Mouse (Mus musculus) CH12.LX (cell line): ENCODE measurements at regions not wholly inside any gene's neighbourhood (a gene's known extent, or its start where the extent isn't known, plus 50 kb on each side); places are given as distances from the start of the nearest gene placed in this dataset.

ENCODE experiments used
- DNase-seq: peaks from one replicate; pipeline ENCODE4 v3.0.0-alpha.2; 2013; ENCODE audit errors: extremely low read depth
- H3K27ac ChIP-seq: 2 replicates; pipeline ENCODE4 v1.5.1; 2012; ENCODE audit warnings: low read depth, mild to moderate bottlenecking, control low read depth, moderate library complexity; ENCODE audit not compliant: insufficient read depth
- H3K27me3 ChIP-seq: replicated peaks from 2 replicates; pipeline ENCODE3; 2012; ENCODE audit warnings: inconsistent platforms
- H3K36me3 ChIP-seq, 2 experiments: replicated peaks in 1 of 2; 2 replicates each; pipeline versions ENCODE3 to v1.6.1; 2012; ENCODE audit warnings: inconsistent platforms in 1 of 2, low read length in 1 of 2, mild to moderate bottlenecking in 1 of 2, mixed read lengths in 1 of 2, moderate library complexity in 1 of 2; ENCODE audit not compliant: control insufficient read depth in 1 of 2, insufficient read depth in 1 of 2
- H3K4me1 ChIP-seq, 2 experiments: 2 replicates each; pipeline ENCODE4 v1.6.1; 2012; ENCODE audit warnings: inconsistent platforms in 1 of 2, moderate library complexity in 1 of 2; ENCODE audit not compliant: insufficient read depth in 2 of 2, control insufficient read depth in 1 of 2
- H3K4me2 ChIP-seq: 2 replicates; pipeline ENCODE4 v1.6.1; 2012; ENCODE audit warnings: low read depth, mild to moderate bottlenecking, control low read depth; ENCODE audit not compliant: poor library complexity, insufficient read depth, severe bottlenecking
- H3K4me3 ChIP-seq, 3 experiments: fragments of 150-350 bp in 1 of 3; sonication (generic) in 1 of 3; replicated peaks in 1 of 3; 2 replicates each; pipeline versions ENCODE3 to v1.5.1; 2011 to 2012; ENCODE audit warnings: low read depth in 2 of 3, low read length in 2 of 3, mild to moderate bottlenecking in 2 of 3, moderate library complexity in 2 of 3, control low read depth in 1 of 3, improper control_type of control experiment in 1 of 3, inconsistent platforms in 1 of 3, mixed read lengths in 1 of 3; ENCODE audit not compliant: poor library complexity in 1 of 3
- H3K79me2 ChIP-seq: replicated peaks from 2 replicates; pipeline ENCODE4 v1.6.1; 2012; ENCODE audit warnings: mild to moderate bottlenecking, moderate library complexity; ENCODE audit not compliant: control insufficient read depth, poor library complexity, insufficient read depth, severe bottlenecking; ENCODE audit errors: extremely low read depth
- H3K9ac ChIP-seq: 2 replicates; pipeline ENCODE4 v1.6.1; 2012; ENCODE audit warnings: low read depth, mild to moderate bottlenecking, control low read depth, moderate library complexity; ENCODE audit not compliant: insufficient read depth
- H3K9me3 ChIP-seq: replicated peaks from 2 replicates; pipeline ENCODE3; 2012; ENCODE audit warnings: low read length, inconsistent platforms, mixed read lengths
- BHLHE40 ChIP-seq: IDR thresholded peaks from 2 replicates; pipeline ENCODE4 v1.6.1; 2011; ENCODE audit warnings: mild to moderate bottlenecking, low read depth, low read length, improper control_type of control experiment
- CHD1 ChIP-seq: IDR thresholded peaks from 2 replicates; pipeline ENCODE4 v1.6.1; 2012; ENCODE audit warnings: low read depth, low read length, improper control_type of control experiment, inconsistent platforms
- CHD2 ChIP-seq: IDR thresholded peaks from 2 replicates; pipeline ENCODE4 v1.6.1; 2011; ENCODE audit warnings: low read length, improper control_type of control experiment
- CTCF ChIP-seq, 2 experiments: IDR thresholded peaks in 1 of 2; conservative IDR thresholded peaks in 1 of 2; 2 replicates each; pipeline ENCODE4 v1.5.1; 2011 to 2012; ENCODE audit warnings: low read depth in 2 of 2, low read length in 2 of 2, improper control_type of control experiment in 1 of 2, inconsistent platforms in 1 of 2, mild to moderate bottlenecking in 1 of 2, moderate library complexity in 1 of 2
- E2F4 ChIP-seq: IDR thresholded peaks from 2 replicates; pipeline ENCODE4 v1.6.1; 2011; ENCODE audit warnings: low read depth, low read length, improper control_type of control experiment; ENCODE audit not compliant: insufficient replicate concordance
- ELF1 ChIP-seq: IDR thresholded peaks from 2 replicates; pipeline ENCODE4 v1.6.1; 2014; ENCODE audit warnings: low read depth, mild to moderate bottlenecking, inconsistent platforms, low read length, improper control_type of control experiment
- EP300 ChIP-seq: IDR thresholded peaks from 2 replicates; pipeline ENCODE4 v1.6.1; 2011; ENCODE audit warnings: low read length, improper control_type of control experiment
- ETS1 ChIP-seq: conservative IDR thresholded peaks from 2 replicates; pipeline ENCODE4 v1.6.1; 2012; ENCODE audit warnings: low read depth, mild to moderate bottlenecking, inconsistent platforms, low read length, improper control_type of control experiment, moderate library complexity
- GABPA ChIP-seq: IDR thresholded peaks from 2 replicates; pipeline ENCODE4 v1.6.1; 2012; ENCODE audit warnings: low read depth, low read length, improper control_type of control experiment, inconsistent platforms; ENCODE audit not compliant: insufficient replicate concordance
- HCFC1 ChIP-seq: IDR thresholded peaks from 2 replicates; pipeline ENCODE4 v1.6.1; 2012; ENCODE audit warnings: low read depth, mild to moderate bottlenecking, inconsistent platforms, low read length, improper control_type of control experiment
- IRF4 ChIP-seq: IDR thresholded peaks from 2 replicates; pipeline ENCODE4 v1.6.1; 2014; ENCODE audit warnings: low read depth, mild to moderate bottlenecking, inconsistent platforms, low read length, improper control_type of control experiment
- JUND ChIP-seq: conservative IDR thresholded peaks from 2 replicates; pipeline ENCODE4 v1.6.1; 2011; ENCODE audit warnings: low read depth, low read length, improper control_type of control experiment
- KAT2A ChIP-seq: IDR thresholded peaks from 2 replicates; pipeline ENCODE4 v1.6.1; 2012; ENCODE audit warnings: low read length, improper control_type of control experiment, inconsistent platforms; ENCODE audit not compliant: insufficient replicate concordance
- MAFK ChIP-seq: IDR thresholded peaks from 2 replicates; pipeline ENCODE4 v1.6.1; 2011; ENCODE audit warnings: low read length, improper control_type of control experiment; ENCODE audit not compliant: insufficient replicate concordance
- MEF2A ChIP-seq: IDR thresholded peaks from 2 replicates; pipeline ENCODE4 v1.6.1; 2014; ENCODE audit warnings: low read depth, mild to moderate bottlenecking, inconsistent platforms, low read length, improper control_type of control experiment, borderline replicate concordance
- MXI1 ChIP-seq: IDR thresholded peaks from 2 replicates; pipeline ENCODE4 v1.6.1; 2011; ENCODE audit warnings: mild to moderate bottlenecking, low read depth, low read length, improper control_type of control experiment
- NELFE ChIP-seq: IDR thresholded peaks from 2 replicates; pipeline ENCODE4 v1.6.1; 2011; ENCODE audit warnings: low read depth, low read length, improper control_type of control experiment
- NRF1 ChIP-seq: IDR thresholded peaks from 2 replicates; pipeline ENCODE4 v1.6.1; 2014; ENCODE audit warnings: low read depth, mild to moderate bottlenecking, inconsistent platforms, low read length, improper control_type of control experiment, moderate library complexity
- PAX5 ChIP-seq: IDR thresholded peaks from 2 replicates; pipeline ENCODE4 v1.6.1; 2012; ENCODE audit warnings: low read length, inconsistent platforms, mixed read lengths
- POLR2A ChIP-seq: IDR thresholded peaks from 2 replicates; pipeline ENCODE4 v1.6.1; 2011; ENCODE audit warnings: low read depth, mild to moderate bottlenecking, improper control_type of control experiment, low read length
- POLR2AphosphoS2 ChIP-seq: IDR thresholded peaks from 2 replicates; pipeline ENCODE4 v1.6.1; 2011; ENCODE audit warnings: low read depth, low read length, improper control_type of control experiment
- RAD21 ChIP-seq: IDR thresholded peaks from 2 replicates; pipeline ENCODE4 v1.6.1; 2011; ENCODE audit warnings: low read depth, mild to moderate bottlenecking, low read length, improper control_type of control experiment, moderate library complexity
- RCOR1 ChIP-seq: conservative IDR thresholded peaks from 2 replicates; pipeline ENCODE4 v1.6.1; 2012; ENCODE audit warnings: low read depth, mild to moderate bottlenecking, inconsistent platforms, low read length, improper control_type of control experiment
- SIN3A ChIP-seq: IDR thresholded peaks from 2 replicates; pipeline ENCODE4 v1.6.1; 2012; ENCODE audit warnings: low read length, improper control_type of control experiment, inconsistent platforms
- SMC3 ChIP-seq: IDR thresholded peaks from 2 replicates; pipeline ENCODE4 v1.6.1; 2011; ENCODE audit warnings: low read depth, low read length, improper control_type of control experiment
- TCF12 ChIP-seq: IDR thresholded peaks from 2 replicates; pipeline ENCODE4 v1.6.1; 2014; ENCODE audit warnings: low read depth, mild to moderate bottlenecking, inconsistent platforms, low read length, improper control_type of control experiment
- UBTF ChIP-seq: IDR thresholded peaks from 2 replicates; pipeline ENCODE4 v1.6.1; 2012; ENCODE audit warnings: low read depth, mild to moderate bottlenecking, inconsistent platforms, low read length, improper control_type of control experiment, moderate library complexity
- USF1 ChIP-seq: IDR thresholded peaks from 2 replicates; pipeline ENCODE4 v1.6.1; 2014; ENCODE audit warnings: low read depth, mild to moderate bottlenecking, inconsistent platforms, low read length, improper control_type of control experiment
- USF2 ChIP-seq: conservative IDR thresholded peaks from 2 replicates; pipeline ENCODE4 v1.6.1; 2011; ENCODE audit warnings: low read depth, low read length, improper control_type of control experiment
- ZC3H11A ChIP-seq: IDR thresholded peaks from 2 replicates; pipeline ENCODE4 v1.6.1; 2012; ENCODE audit warnings: low read depth, mild to moderate bottlenecking, inconsistent platforms, low read length, improper control_type of control experiment
- ZKSCAN1 ChIP-seq: IDR thresholded peaks from 2 replicates; pipeline ENCODE4 v1.6.1; 2012; ENCODE audit warnings: low read depth, inconsistent platforms, low read length, improper control_type of control experiment, borderline replicate concordance
- ZNF384 ChIP-seq: IDR thresholded peaks from 2 replicates; pipeline ENCODE4 v1.6.1; 2012; ENCODE audit warnings: low read depth, low read length, improper control_type of control experiment, inconsistent platforms
- dilution Hi-C: fragments of 300-500 bp; cut with MboI; formaldehyde crosslinking; loops from 2 replicates; pipeline ENCODE4 v1.14.3; 2020; ENCODE audit warnings: low sequenced_read_pairs; ENCODE audit not compliant: extremely low pct_unique_long_range_greater_than_20kb, extremely low pct_ligation_motif_present
- in situ Hi-C: fragments of 300-500 bp; cut with MboI; formaldehyde crosslinking; loops from 3 replicates; pipeline ENCODE4 v1.14.3; 2019; ENCODE audit warnings: low sequenced_read_pairs, low pct_ligation_motif_present, low pct_unique_long_range_greater_than_20kb, mixed read lengths

DNA sequence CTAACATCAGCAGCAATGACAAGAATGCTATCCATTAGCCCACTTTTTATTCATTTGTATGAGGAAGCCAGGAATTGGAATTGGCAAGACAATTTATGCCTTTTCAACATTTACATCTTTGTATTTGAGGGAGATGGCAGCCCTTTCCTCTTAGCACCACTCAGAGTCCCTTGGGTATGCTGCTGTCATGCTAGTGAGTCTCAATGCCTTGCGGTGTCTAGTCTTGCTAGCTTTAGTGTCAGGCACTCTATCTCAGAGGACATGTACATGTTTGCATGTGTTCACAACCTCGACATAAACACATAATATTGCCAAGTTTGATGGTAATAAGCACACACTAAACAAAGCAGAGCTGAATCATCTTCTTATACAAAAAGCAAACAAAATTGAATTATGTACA is 737.3 kb upstream of the Foxg1 start:
- H3K9ac ChIP-seq = no peak overlapping the region
- no peak for DNase-seq
- no peak overlapping the region for H3K27ac ChIP-seq
- H3K4me1 ChIP-seq = peaks cover 3 to 12% of the 10 kb centered on the region in 2 experiments; a peak in 3 of 4 replicates
- in situ Hi-C loops (no loop called here), dilution Hi-C loops (no loop called here)
- H3K27me3 ChIP-seq = no peaks in the 10 kb centered on the region
- TF ChIP-seq ZNF384 = no peak
- TF ChIP-seq RCOR1 = no peak
- no peak for TF ChIP-seq JUND
- no peak for TF ChIP-seq E2F4
- no peak for TF ChIP-seq CHD1
- H3K4me2 ChIP-seq = no peak overlapping the region
- H3K36me3 ChIP-seq = no peaks in the 10 kb centered on the region
- H3K4me3 ChIP-seq = no peak overlapping the region
- H3K79me2 ChIP-seq = no peaks in the 10 kb centered on the region
- H3K9me3 ChIP-seq = no peaks in the 10 kb centered on the region

DNA sequence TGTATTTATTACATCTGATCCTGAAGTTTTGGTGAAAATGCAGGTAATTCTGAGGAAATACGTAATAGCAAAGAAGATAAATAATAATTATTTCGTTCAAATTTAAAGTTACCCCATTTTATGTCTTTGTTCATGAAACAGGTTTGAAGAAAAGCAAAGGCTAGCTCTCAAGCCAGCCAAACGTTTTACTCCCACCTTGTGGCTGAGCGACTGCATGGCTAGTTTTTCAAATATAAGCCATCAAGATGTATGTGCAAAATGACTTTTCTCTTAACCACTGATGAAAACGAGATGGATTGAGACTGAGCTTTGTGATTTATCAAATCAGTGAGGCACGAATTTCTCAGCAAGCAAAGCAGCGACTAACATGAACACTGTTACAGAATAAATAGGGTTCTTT is 736.5 kb upstream of the Foxg1 start:
- dilution Hi-C loops = no loop called here

DNA sequence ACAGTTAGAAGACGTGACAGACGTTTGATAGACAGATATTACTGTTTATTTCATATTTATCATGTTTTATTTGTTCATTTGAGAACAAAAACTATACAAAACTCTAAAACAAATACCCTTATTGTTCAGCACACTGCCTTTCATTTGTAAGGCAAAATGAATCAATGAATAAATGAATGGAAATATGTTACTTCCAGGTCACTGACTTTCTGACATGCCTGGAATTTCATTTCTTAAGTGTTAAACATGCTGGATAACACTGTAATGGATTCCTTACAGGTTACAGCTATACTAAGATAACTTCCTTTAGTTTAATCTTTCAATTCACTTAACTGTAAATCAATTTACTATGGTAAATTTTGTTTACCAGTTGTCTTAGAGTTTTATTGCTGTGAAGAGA is 707.3 kb upstream of the Foxg1 start:
- no peak overlapping the region for H3K9ac ChIP-seq
- dilution Hi-C loops = no loop called here
- no peak for DNase-seq
- H3K4me1 ChIP-seq = no peaks in the 10 kb centered on the region
- H3K36me3 ChIP-seq = no peaks in the 10 kb centered on the region
- no peak overlapping the region for H3K4me3 ChIP-seq
- H3K4me2 ChIP-seq = no peak overlapping the region
- in situ Hi-C loops = no loop called here
- no peaks in the 10 kb centered on the region for H3K79me2 ChIP-seq
- no peak overlapping the region for H3K27ac ChIP-seq
- no peaks in the 10 kb centered on the region for H3K9me3 ChIP-seq
- no peaks in the 10 kb centered on the region for H3K27me3 ChIP-seq
- TF ChIP-seq POLR2A (no peak), BHLHE40 (no peak), HCFC1 (no peak), ETS1 (no peak), SIN3A (no peak), UBTF (no peak), ELF1 (no peak), POLR2AphosphoS2 (no peak), JUND (no peak), KAT2A (no peak), RCOR1 (no peak), ZNF384 (no peak), MXI1 (no peak), MEF2A (no peak), CHD2 (no peak), ZC3H11A (no peak), CHD1 (no peak), NRF1 (no peak)

More for the DNA sequence above, 736.5 kb upstream of the Foxg1 start:
- peaks cover 3 to 12% of the 10 kb centered on the region in 2 experiments; a peak in 3 of 4 replicates for H3K4me1 ChIP-seq
- no peaks in the 10 kb centered on the region for H3K27me3 ChIP-seq
- no peak overlapping the region for H3K27ac ChIP-seq
- peak; percentile 34 for DNase-seq
- H3K9me3 ChIP-seq = no peaks in the 10 kb centered on the region
- TF ChIP-seq SMC3 (peak; percentile 84), MAFK (no peak), ZC3H11A (peak; percentile 27; the same call in 1 of the 2 replicates), CTCF (conservative IDR thresholded peaks at IDR 0.05 in 1 of 2, IDR thresholded peaks at IDR 0.05 in 1 of 2; ENCODE audit: low read depth in 2 of 2, low read length in 2 of 2) (peak in 1 of 2 experiments; percentile 76; a peak in 2 of 4 replicates), MXI1 (no peak), USF1 (no peak), TCF12 (no peak), NELFE (no peak), CHD2 (no peak), E2F4 (no peak), GABPA (no peak), POLR2A (no peak), CHD1 (no peak), RAD21 (peak; percentile 93), POLR2AphosphoS2 (no peak), PAX5 (no peak), RCOR1 (no peak), EP300 (no peak), USF2 (no peak), IRF4 (no peak), ETS1 (no peak), ZKSCAN1 (no peak)
- in situ Hi-C loops = no loop called here
- no peak overlapping the region for H3K4me3 ChIP-seq
- H3K4me2 ChIP-seq = no peak overlapping the region
- H3K79me2 ChIP-seq = no peaks in the 10 kb centered on the region
- no peak overlapping the region for H3K9ac ChIP-seq
- H3K36me3 ChIP-seq = no peaks in the 10 kb centered on the region
